In genomic region chr5:73007582-73007959, GRCm38 (mm10) we compare ENCODE assay signal across 11 mouse cellular contexts. TPM values are rescaled to one million over a fixed set of nuclear protein-coding genes. Genes with fewer than 3 reads are reported as not detected.
DNase-seq lines count a peak whose midpoint lies in the region; ATAC-seq and TF ChIP-seq lines count a peak whose summit lies in the region.
"Had no signal": no experiment of that assay in that cellular context is flagged by ENCODE, and none has a peak within 500 bp of the region (broad histone marks: within the 10 kb centered on the region; RNA-seq: fewer than 3 reads in every experiment).

No protein-coding gene starts in this region.

- DNase-seq in gastrocnemius, adult 2 months, result no peak
- no peak for DNase-seq in gastrocnemius, adult 8-10 months (ENCODE audit: low spot score in 2 of 2)
- no peak for DNase-seq in lung, adult 2 months
- DNase-seq in limb, embryonic 10.5 days (ENCODE audit: low spot score), result no peak
- no peak for DNase-seq in retina, embryonic 14.5 days (ENCODE audit: low spot score)

- H3K9me3 ChIP-seq in lung, embryonic 15.5 days, result no peaks in the 10 kb centered on the region
- H3K9me3 ChIP-seq in limb, embryonic 10.5 days (replicated peaks), result no peaks in the 10 kb centered on the region

- no peak for TF ChIP-seq POLR2A in lung, adult 2 months (IDR thresholded peaks at IDR 0.05; ENCODE audit: borderline replicate concordance, extremely low read depth, low read depth, low read length)
- TF ChIP-seq POLR2A in small intestine, adult 2 months (IDR thresholded peaks at IDR 0.05; ENCODE audit: low read depth, low read length), result no peak

- H3K27ac ChIP-seq in gastrocnemius, adult 2 months, result no peak overlapping the region
- H3K27ac ChIP-seq in lung, embryonic 15.5 days, result no peak overlapping the region
- no peak overlapping the region for H3K27ac ChIP-seq in limb, embryonic 10.5 days
- H3K27ac ChIP-seq in small intestine, adult 2 months (ENCODE audit: insufficient read depth, low read depth, low read length), result no peak overlapping the region
- H3K27ac ChIP-seq: liver, embryonic 14.5 days had no signal

- WGBS in lung, embryonic 15.5 days, result 41% methylated on average over 5 of the region's 5 CpGs
- 34% methylated on average over 5 of the region's 5 CpGs for WGBS in lung, adult 2 months
- 43% methylated on average over 5 of the region's 5 CpGs for WGBS in limb, embryonic 10.5 days
- WGBS in small intestine, adult 2 months, result 44% methylated on average over 5 of the region's 5 CpGs

- H3K4me1 ChIP-seq in lung, embryonic 15.5 days, result peaks cover 10% of the 10 kb centered on the region
- H3K4me1 ChIP-seq in lung, adult 2 months (ENCODE audit: control insufficient read depth, insufficient read depth, low read length), result no peaks in the 10 kb centered on the region
- peaks cover 10% of the 10 kb centered on the region for H3K4me1 ChIP-seq in limb, embryonic 10.5 days
- H3K4me1 ChIP-seq in small intestine, adult 2 months (ENCODE audit: control insufficient read depth, insufficient read depth, insufficient read length, low read length), result peaks cover 5% of the 10 kb centered on the region; the same call in 1 of the 2 replicates

- peak overlapping the region; percentile 81 for H3K4me2 ChIP-seq in lung, embryonic 15.5 days

- H3K27me3 ChIP-seq in lung, embryonic 15.5 days, result peaks cover 43% of the 10 kb centered on the region
- H3K27me3 ChIP-seq in limb, embryonic 10.5 days (ENCODE audit: low read depth, poor library complexity, severe bottlenecking), result peaks cover 62% of the 10 kb centered on the region
- H3K27me3 ChIP-seq in small intestine, adult 2 months (ENCODE audit: control insufficient read depth, insufficient read depth, low read length), result peaks cover 22% of the 10 kb centered on the region

- no peak for TF ChIP-seq CTCF in gastrocnemius, adult 2 months (IDR thresholded peaks at IDR 0.05)
- no peak for TF ChIP-seq CTCF in lung, adult 2 months (IDR thresholded peaks at IDR 0.05; ENCODE audit: insufficient read depth, low read length)
- TF ChIP-seq CTCF in small intestine, adult 2 months (IDR thresholded peaks at IDR 0.05; ENCODE audit: extremely low read depth, insufficient read length, insufficient replicate concordance, low read depth, low read length), result no peak

- ATAC-seq in lung, embryonic 15.5 days (ENCODE audit: borderline replicate concordance, extremely low read depth, low FRiP score, low TSS enrichment), result no peak
- ATAC-seq in CD4-positive, CD25-positive, alpha-beta regulatory T cell, adult 4 months, result no peak

- H3K4me3 ChIP-seq in gastrocnemius, adult 2 months, result peak overlapping the region; percentile 67
- H3K4me3 ChIP-seq in lung, embryonic 15.5 days, result peak overlapping the region; percentile 39
- H3K4me3 ChIP-seq in lung, adult 2 months (replicated peaks; ENCODE audit: extremely low read depth, low read depth, low read length), result no peak overlapping the region
- peak overlapping the region; percentile 50; the same call in 1 of the 2 replicates for H3K4me3 ChIP-seq in limb, embryonic 10.5 days
- peak overlapping the region; percentile 60; the same call in 1 of the 2 replicates for H3K4me3 ChIP-seq in small intestine, adult 2 months (ENCODE audit: low read depth, low read length)
- H3K4me3 ChIP-seq: myocyte had no signal

- no peak overlapping the region for H3K9ac ChIP-seq in lung, embryonic 15.5 days
- H3K9ac ChIP-seq: liver, embryonic 14.5 days had no signal

- intact Hi-C loops in gastrocnemius, adult 2 months (cut with DNase I), result loop anchor here (5.0 kb wide), 1 partner anchor 425 kb away; the partner anchor contains the start of gene Zar1

- H3K36me3 ChIP-seq in lung, embryonic 15.5 days, result no peaks in the 10 kb centered on the region
- H3K36me3 ChIP-seq in limb, embryonic 10.5 days, result no peaks in the 10 kb centered on the region
- no peaks in the 10 kb centered on the region for H3K36me3 ChIP-seq in small intestine, adult 2 months (ENCODE audit: control insufficient read depth, insufficient read depth, low read length)

RNA-seq across cellular contexts. Expression of gene Slc10a4, which starts 0.9 kb away (rescaled TPM):
- total RNA-seq in gastrocnemius, adult 2 months (2021), result not detected
- total RNA-seq in gastrocnemius, adult 8-10 months (2022), result not detected
- polyA plus RNA-seq in lung, embryonic 15.5 days (2015; fragmentation: Nextera tagmentation; extraction: Ambion mirVana), result 1.0 and 1.1 TPM in 2 replicates
- 0.12 and 0.17 TPM in 2 replicates for polyA plus RNA-seq in lung, adult 2 months (2012; rRNA removed)
- 0.13 and 0.79 TPM in 2 replicates for polyA plus RNA-seq in limb, embryonic 10.5 days (2016; fragmentation: Nextera tagmentation; extraction: Ambion mirVana)
- polyA plus RNA-seq in small intestine, adult 2 months (2012; rRNA removed), result 0.89 and 1.6 TPM in 2 replicates
- not detected for polyA plus RNA-seq in CD4-positive, CD25-positive, alpha-beta regulatory T cell, adult 4 months (2017; shearing (Covaris generic))

RNA-seq across cellular contexts. Expression of gene Gm10135, which starts 33.1 kb away (rescaled TPM):
- total RNA-seq in gastrocnemius, adult 2 months (2021), result not detected
- total RNA-seq in gastrocnemius, adult 8-10 months (2022), result not detected
- polyA plus RNA-seq in lung, embryonic 15.5 days (2015; fragmentation: Nextera tagmentation; extraction: Ambion mirVana), result not detected in 2 replicates
- polyA plus RNA-seq in lung, adult 2 months (2012; rRNA removed), result not detected in 2 replicates
- not detected in 2 replicates for polyA plus RNA-seq in limb, embryonic 10.5 days (2016; fragmentation: Nextera tagmentation; extraction: Ambion mirVana)
- not detected in 2 replicates for polyA plus RNA-seq in small intestine, adult 2 months (2012; rRNA removed)
- not detected for polyA plus RNA-seq in CD4-positive, CD25-positive, alpha-beta regulatory T cell, adult 4 months (2017; shearing (Covaris generic))
- polyA plus RNA-seq: kidney, adult 2 months; liver, embryonic 14.5 days; myocyte had no signal
